Mouse (Mus musculus): ENCODE data around the gene Sh3d21.
"Not testable (repeated sequence)": the region's sequence is repeated elsewhere in the genome, so short reads cannot be mapped to it uniquely, and the experiment has no call there.

Sh3d21 gene

GRCm38 (mm10) chr4:126163067-126163659, at the start of gene Sh3d21:
Sh3d21 (minus strand) TSS chr4:126163491.
- DNase-seq (ENCODE audit: low spot score): no peak

GRCm38 (mm10) chr4:126207081-126207480, 43.8 kb upstream of the Sh3d21 start:
- DNase-seq (ENCODE audit: low spot score): no peak

- DNase-seq (ENCODE audit: low spot score): no peak
These were observed 42.1 kb upstream of the Sh3d21 start for GRCm38 (mm10) chr4:126205386-126205785.

GRCm38 (mm10) chr4:126204661-126205230, 41.5 kb upstream of the Sh3d21 start:
- no peak for DNase-seq (ENCODE audit: low spot score)

- no peak for DNase-seq (ENCODE audit: low spot score)
These were observed 40.7 kb upstream of the Sh3d21 start for GRCm38 (mm10) chr4:126204016-126204415.

- no peak for DNase-seq (ENCODE audit: low spot score)
These were observed 40.1 kb upstream of the Sh3d21 start for GRCm38 (mm10) chr4:126203336-126203895.

- peak; percentile 99 for DNase-seq (ENCODE audit: low spot score)
These were observed 39.3 kb upstream of the Sh3d21 start, which contains the start of gene Thrap3 for GRCm38 (mm10) chr4:126202303-126203181. Thrap3 (minus strand) TSS chr4:126202760.

GRCm38 (mm10) chr4:126201514-126202302, 38.4 kb upstream of the Sh3d21 start:
- no peak for DNase-seq (ENCODE audit: low spot score)

GRCm38 (mm10) chr4:126200656-126201055, 37.4 kb upstream of the Sh3d21 start:
- no peak for DNase-seq (ENCODE audit: low spot score)

GRCm38 (mm10) chr4:126200036-126200435, 36.7 kb upstream of the Sh3d21 start:
- DNase-seq (ENCODE audit: low spot score): no peak

GRCm38 (mm10) chr4:126199556-126199955, 36.3 kb upstream of the Sh3d21 start:
- DNase-seq (ENCODE audit: low spot score): no peak

- no peak for DNase-seq (ENCODE audit: low spot score)
These were observed 34.2 kb upstream of the Sh3d21 start for GRCm38 (mm10) chr4:126197485-126197884.

- no peak for DNase-seq (ENCODE audit: low spot score)
These were observed 31.6 kb upstream of the Sh3d21 start for GRCm38 (mm10) chr4:126194916-126195315.

GRCm38 (mm10) chr4:126194216-126194615, 30.9 kb upstream of the Sh3d21 start:
- DNase-seq (ENCODE audit: low spot score): no peak

GRCm38 (mm10) chr4:126190636-126191035, 27.3 kb upstream of the Sh3d21 start:
- no peak for DNase-seq (ENCODE audit: low spot score)

GRCm38 (mm10) chr4:126187096-126187495, 23.8 kb upstream of the Sh3d21 start:
- no peak for DNase-seq (ENCODE audit: low spot score)

- no peak for DNase-seq (ENCODE audit: low spot score)
These were observed 19.7 kb upstream of the Sh3d21 start for GRCm38 (mm10) chr4:126183034-126183433.

- DNase-seq (ENCODE audit: low spot score): no peak
These were observed 18.1 kb upstream of the Sh3d21 start for GRCm38 (mm10) chr4:126181170-126181957.

GRCm38 (mm10) chr4:126175980-126176379, 12.7 kb upstream of the Sh3d21 start:
- not testable (repeated sequence) for DNase-seq (ENCODE audit: low spot score)

GRCm38 (mm10) chr4:126173800-126174199, 10.5 kb upstream of the Sh3d21 start:
- no peak for DNase-seq (ENCODE audit: low spot score)

GRCm38 (mm10) chr4:126170737-126171136, 7.4 kb upstream of the Sh3d21 start:
- not testable (repeated sequence) for DNase-seq (ENCODE audit: low spot score)
